Mouse (Mus musculus) MEL (cell line): ENCODE measurements around the gene Dock1. TPM values are rescaled to one million over a fixed set of nuclear protein-coding genes. Genes with fewer than 3 reads are reported as not detected.

ENCODE experiments used
- DNase-seq: peaks from one replicate; pipeline ENCODE4 v3.0.0; 2011; ENCODE audit warnings: low read depth, low spot score
- H3K27ac ChIP-seq: 2 replicates; pipeline ENCODE4 v1.5.1; 2012; ENCODE audit warnings: low read depth, mild to moderate bottlenecking, control low read depth, low read length, moderate library complexity; ENCODE audit not compliant: control insufficient read depth
- H3K27me3 ChIP-seq, 2 experiments: fragments of 150-350 bp in 1 of 2; sonication (generic) in 1 of 2; 2 replicates each; pipeline ENCODE4 v1.6.1; 2012; ENCODE audit warnings: low read length in 2 of 2, mild to moderate bottlenecking in 2 of 2, improper control_type of control experiment in 1 of 2, moderate library complexity in 1 of 2; ENCODE audit not compliant: insufficient read depth in 2 of 2, control insufficient read depth in 1 of 2
- H3K36me3 ChIP-seq, 2 experiments: 2 replicates each; pipeline ENCODE4 v1.6.1; 2012 to 2014; ENCODE audit warnings: low read length in 2 of 2, improper control_type of control experiment in 1 of 2, inconsistent platforms in 1 of 2, mild to moderate bottlenecking in 1 of 2; ENCODE audit not compliant: insufficient read depth in 2 of 2, control insufficient read depth in 1 of 2
- H3K4me1 ChIP-seq, 2 experiments: fragments of 150-350 bp in 1 of 2; sonication (generic) in 1 of 2; 2 replicates each; pipeline ENCODE4 v1.6.1; 2012; ENCODE audit warnings: low read length in 2 of 2, improper control_type of control experiment in 1 of 2, mild to moderate bottlenecking in 1 of 2; ENCODE audit not compliant: insufficient read depth in 2 of 2, control insufficient read depth in 1 of 2
- H3K4me3 ChIP-seq, 2 experiments: fragments of 150-350 bp in 1 of 2; sonication (generic) in 1 of 2; 2 replicates each; pipeline ENCODE4 v1.5.1; 2012; ENCODE audit warnings: low read depth in 2 of 2, low read length in 2 of 2, mild to moderate bottlenecking in 2 of 2, moderate library complexity in 2 of 2, control low read depth in 1 of 2, improper control_type of control experiment in 1 of 2; ENCODE audit not compliant: control insufficient read depth in 1 of 2, insufficient read depth in 1 of 2
- H3K79me2 ChIP-seq: 2 replicates; pipeline ENCODE4 v1.6.1; 2012; ENCODE audit warnings: mild to moderate bottlenecking, low read length, moderate library complexity; ENCODE audit not compliant: control insufficient read depth, poor library complexity, insufficient read depth
- H3K9ac ChIP-seq: 2 replicates; pipeline ENCODE4 v1.6.1; 2012; ENCODE audit warnings: low read depth, mild to moderate bottlenecking, control low read depth, low read length, moderate library complexity; ENCODE audit not compliant: control insufficient read depth, poor library complexity, severe bottlenecking
- H3K9me3 ChIP-seq: fragments of 150-350 bp; sonication (generic); replicated peaks from 2 replicates; pipeline ENCODE4 v1.6.1; 2012; ENCODE audit warnings: mild to moderate bottlenecking, low read length, improper control_type of control experiment, moderate library complexity; ENCODE audit not compliant: insufficient read depth
- ELF1 ChIP-seq: IDR thresholded peaks from 2 replicates; pipeline ENCODE4 v1.6.1; 2014; ENCODE audit warnings: low read depth, mild to moderate bottlenecking, inconsistent platforms, low read length, improper control_type of control experiment, moderate library complexity
- EP300 ChIP-seq, 2 experiments: IDR thresholded peaks; 2 replicates each; pipeline ENCODE4 v1.6.1; 2011; ENCODE audit warnings: improper control_type of control experiment in 2 of 2, low read length in 2 of 2, low read depth in 1 of 2, mild to moderate bottlenecking in 1 of 2
- JUND ChIP-seq: IDR thresholded peaks from 2 replicates; pipeline ENCODE4 v1.6.1; 2011; ENCODE audit warnings: low read depth, mild to moderate bottlenecking, improper control_type of control experiment, low read length
- MAX ChIP-seq: IDR thresholded peaks from 2 replicates; pipeline ENCODE4 v1.6.1; 2011; ENCODE audit warnings: low read length, improper control_type of control experiment
- MAZ ChIP-seq: IDR thresholded peaks from 2 replicates; pipeline ENCODE4 v1.6.1; 2012; ENCODE audit warnings: low read depth, mild to moderate bottlenecking, inconsistent platforms, low read length, improper control_type of control experiment
- MXI1 ChIP-seq: IDR thresholded peaks from 2 replicates; pipeline ENCODE4 v1.6.1; 2011; ENCODE audit warnings: mild to moderate bottlenecking, low read depth, low read length, improper control_type of control experiment
- MYB ChIP-seq: IDR thresholded peaks from 2 replicates; pipeline ENCODE4 v1.6.1; 2011; ENCODE audit warnings: mild to moderate bottlenecking, low read depth, low read length, improper control_type of control experiment
- POLR2AphosphoS2 ChIP-seq: IDR thresholded peaks from 2 replicates; pipeline ENCODE4 v1.6.1; 2011; ENCODE audit warnings: low read length, improper control_type of control experiment
- POLR2AphosphoS5 ChIP-seq: IDR thresholded peaks from 2 replicates; pipeline ENCODE4 v1.6.1; 2012; ENCODE audit warnings: low read depth, borderline replicate concordance, mild to moderate bottlenecking, inconsistent platforms, low read length, moderate library complexity, mixed read lengths
- RCOR1 ChIP-seq: IDR thresholded peaks from 2 replicates; pipeline ENCODE4 v1.6.1; 2012; ENCODE audit warnings: low read depth, mild to moderate bottlenecking, inconsistent platforms, low read length, improper control_type of control experiment
- TAL1 ChIP-seq: IDR thresholded peaks from 2 replicates; pipeline ENCODE4 v1.6.1; 2012; ENCODE audit warnings: mild to moderate bottlenecking, inconsistent platforms, low read length, moderate library complexity, mixed read lengths
- TBP ChIP-seq: IDR thresholded peaks from 2 replicates; pipeline ENCODE4 v1.8.0; 2011; ENCODE audit warnings: low read depth, low read length, improper control_type of control experiment
- UBTF ChIP-seq: IDR thresholded peaks from 2 replicates; pipeline ENCODE4 v1.6.1; 2012; ENCODE audit warnings: low read depth, mild to moderate bottlenecking, inconsistent platforms, low read length, improper control_type of control experiment, moderate library complexity, borderline replicate concordance; ENCODE audit not compliant: insufficient read depth
- USF1 ChIP-seq: IDR thresholded peaks from 2 replicates; pipeline ENCODE4 v1.6.1; 2014; ENCODE audit warnings: low read depth, mild to moderate bottlenecking, inconsistent platforms, low read length, improper control_type of control experiment, moderate library complexity
- USF2 ChIP-seq, 2 experiments: IDR thresholded peaks; 2 replicates each; pipeline ENCODE4 v1.6.1; 2011 to 2012; ENCODE audit warnings: improper control_type of control experiment in 2 of 2, low read length in 2 of 2, borderline replicate concordance in 1 of 2, inconsistent platforms in 1 of 2, low read depth in 1 of 2, mild to moderate bottlenecking in 1 of 2; ENCODE audit not compliant: insufficient read depth in 1 of 2
- ZC3H11A ChIP-seq: IDR thresholded peaks from 2 replicates; pipeline ENCODE4 v1.6.1; 2012; ENCODE audit warnings: low read depth, mild to moderate bottlenecking, inconsistent platforms, low read length, improper control_type of control experiment
- ZKSCAN1 ChIP-seq: IDR thresholded peaks from 2 replicates; pipeline ENCODE4 v1.6.1; 2012; ENCODE audit warnings: low read depth, mild to moderate bottlenecking, inconsistent platforms, low read length, improper control_type of control experiment, moderate library complexity
- ZMIZ1 ChIP-seq: IDR thresholded peaks from 2 replicates; pipeline ENCODE4 v1.6.1; 2012; ENCODE audit warnings: low read depth, mild to moderate bottlenecking, inconsistent platforms, low read length, improper control_type of control experiment, moderate library complexity
- polyA plus RNA-seq, 2 experiments: library from polyadenylated mRNA; stranded (reverse) in 1 of 2; unstranded in 1 of 2; fragments of >175 nt in 1 of 2; fragments of >200 nt in 1 of 2; gene quantifications; 2 replicates each; pipeline versions ENCODE4 v1.2.1 to v1.2.4; 2012; ENCODE audit warnings: low replicate concordance in 2 of 2, low read depth in 1 of 2; ENCODE audit not compliant: insufficient read length in 2 of 2, insufficient read depth in 1 of 2, missing spikeins in 1 of 2
- total RNA-seq: library from RNA; depleted of rRNA; stranded (reverse); fragments of 300-350 nt; gene quantifications from 2 replicates; pipeline ENCODE4 v1.2.3, GENCODE M21; 2012

Gene Dock1
- total and polyA plus RNA-seq, 3 experiments, result not detected

DNA sequence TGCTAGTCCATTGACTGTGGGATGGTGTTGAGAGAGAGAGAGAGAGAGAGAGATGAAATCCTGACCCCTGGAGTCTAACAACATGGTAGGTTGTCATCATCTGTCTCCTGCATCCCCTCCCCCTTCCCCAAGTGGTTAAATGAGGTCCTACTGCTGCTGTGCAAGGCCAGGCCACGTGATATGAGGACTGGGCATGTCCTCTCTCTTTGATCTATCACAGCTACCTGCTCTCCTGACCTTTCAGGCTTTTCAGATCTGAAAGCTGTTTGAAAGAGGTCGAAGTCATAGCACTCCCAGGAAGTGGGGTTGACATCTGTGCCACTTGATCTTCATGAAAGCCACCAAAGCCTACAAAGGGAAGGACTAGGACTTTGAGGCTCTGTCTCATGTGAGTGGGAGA is 365.2 kb downstream of the Dock1 start (continued):
- TF ChIP-seq MYB, result no peak
- no peak for TF ChIP-seq TBP
- TF ChIP-seq, all 39 proteins: peak for 0

DNA sequence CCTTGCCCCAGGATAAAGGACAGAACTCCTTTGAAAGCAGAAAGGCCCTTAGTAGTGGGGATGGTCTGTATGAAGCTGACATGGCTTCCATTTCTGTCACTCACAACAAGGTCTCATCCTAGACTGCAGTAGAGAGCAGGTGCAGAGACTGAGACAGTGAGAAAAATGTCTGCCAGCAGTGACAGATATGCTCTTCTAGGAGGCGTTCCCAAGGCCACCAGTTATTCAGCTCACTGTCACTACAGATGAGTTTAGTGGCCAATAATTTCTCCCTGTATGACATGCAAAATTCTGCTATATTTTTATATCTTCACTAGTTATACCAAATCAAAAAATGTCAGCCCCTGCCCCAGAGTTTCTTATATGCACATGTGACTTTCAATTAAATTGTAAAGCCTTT is 368.5 kb downstream of the Dock1 start:
- no peak for DNase-seq
- no peaks in the 10 kb centered on the region for H3K9me3 ChIP-seq

GRCm38 (mm10) chr7:135043931-135044765 is 373.7 kb downstream of the Dock1 start:
- no peak overlapping the region for H3K4me3 ChIP-seq
- DNase-seq, result no peak
- H3K4me1 ChIP-seq, result no peaks in the 10 kb centered on the region
- H3K27me3 ChIP-seq, result no peaks in the 10 kb centered on the region
- H3K27ac ChIP-seq, result no peak overlapping the region
- H3K36me3 ChIP-seq, result no peaks in the 10 kb centered on the region
- TF ChIP-seq MAZ, result no peak
- no peak for TF ChIP-seq USF1
- TF ChIP-seq POLR2AphosphoS5, result no peak
- no peak for TF ChIP-seq MAX
- no peak for TF ChIP-seq USF2 (IDR thresholded peaks at IDR 0.05; ENCODE audit: borderline replicate concordance in 1 of 2, insufficient read depth in 1 of 2, low read depth in 1 of 2, low read length in 2 of 2)
- no peaks in the 10 kb centered on the region for H3K79me2 ChIP-seq
- H3K9ac ChIP-seq, result no peak overlapping the region
- no peaks in the 10 kb centered on the region for H3K9me3 ChIP-seq

More for the DNA sequence above, 368.5 kb downstream of the Dock1 start:
- no peaks in the 10 kb centered on the region for H3K27me3 ChIP-seq
- no peak overlapping the region for H3K9ac ChIP-seq
- TF ChIP-seq ZKSCAN1, result no peak
- TF ChIP-seq POLR2AphosphoS2, result no peak
- no peak for TF ChIP-seq USF1
- TF ChIP-seq MXI1, result no peak
- TF ChIP-seq MAZ, result no peak
- no peak for TF ChIP-seq EP300 (IDR thresholded peaks at IDR 0.05; ENCODE audit: low read depth in 1 of 2, low read length in 2 of 2)
- no peak for TF ChIP-seq TAL1
- no peak for TF ChIP-seq UBTF
- TF ChIP-seq ZC3H11A, result no peak
- TF ChIP-seq USF2 (IDR thresholded peaks at IDR 0.05; ENCODE audit: borderline replicate concordance in 1 of 2, insufficient read depth in 1 of 2, low read depth in 1 of 2, low read length in 2 of 2), result no peak
- TF ChIP-seq ELF1, result no peak
- no peak for TF ChIP-seq ZMIZ1
- no peak for TF ChIP-seq RCOR1
- no peak for TF ChIP-seq JUND
- no peaks in the 10 kb centered on the region for H3K36me3 ChIP-seq
- no peaks in the 10 kb centered on the region for H3K79me2 ChIP-seq
- H3K4me3 ChIP-seq, result no peak overlapping the region
- H3K4me1 ChIP-seq, result no peaks in the 10 kb centered on the region
- H3K27ac ChIP-seq, result no peak overlapping the region
